Mouse (Mus musculus) retina, adult 2 months (tissue): ENCODE results near the gene Plod1.

ENCODE experiments used
- DNase-seq: peaks from one replicate; pipeline ENCODE4 v3.0.0-alpha.2; 2012; ENCODE audit warnings: low read depth, low spot score

Gene Plod1

GRCm38 (mm10) chr4:147938148-147939096 lies 1.9 kb upstream of the Plod1 start:
- DNase-seq = no peak

- no peak for DNase-seq
These were observed 919 bp upstream of the Plod1 start for GRCm38 (mm10) chr4:147937486-147937885.

GRCm38 (mm10) chr4:147937021-147937420 lies 454 bp upstream of the Plod1 start:
- DNase-seq = no peak

GRCm38 (mm10) chr4:147935904-147936303 lies 663 bp downstream of the Plod1 start:
- no peak for DNase-seq

GRCm38 (mm10) chr4:147934611-147935010 lies 2.0 kb downstream of the Plod1 start:
- no peak for DNase-seq

GRCm38 (mm10) chr4:147934134-147934533 lies 2.4 kb downstream of the Plod1 start:
- no peak for DNase-seq

GRCm38 (mm10) chr4:147930946-147931345 lies 5.6 kb downstream of the Plod1 start:
- no peak for DNase-seq

- no peak for DNase-seq
These were observed 8.0 kb downstream of the Plod1 start for GRCm38 (mm10) chr4:147928540-147928939.

- no peak for DNase-seq
These were observed 8.4 kb downstream of the Plod1 start for GRCm38 (mm10) chr4:147928136-147928535.

GRCm38 (mm10) chr4:147927705-147928104 lies 8.9 kb downstream of the Plod1 start:
- no peak for DNase-seq

- no peak for DNase-seq
These were observed 14.2 kb downstream of the Plod1 start for GRCm38 (mm10) chr4:147922341-147922740.

- no peak for DNase-seq
These were observed 15.6 kb downstream of the Plod1 start for GRCm38 (mm10) chr4:147920973-147921372.

GRCm38 (mm10) chr4:147918459-147919121 lies 18.0 kb downstream of the Plod1 start:
- DNase-seq = no peak

GRCm38 (mm10) chr4:147909486-147909885 lies 27.1 kb downstream of the Plod1 start:
- DNase-seq = no peak

- DNase-seq = no peak
These were observed 30.3 kb downstream of the Plod1 start for GRCm38 (mm10) chr4:147906230-147906629.

GRCm38 (mm10) chr4:147905090-147905659 lies 31.4 kb downstream of the Plod1 start:
- DNase-seq = no peak

GRCm38 (mm10) chr4:147904313-147905089 lies 32.1 kb downstream of the Plod1 start, which contains the start of gene Mfn2:
Gene Mfn2, minus strand, starts transcription at chr4:147904704.
- peak; percentile 83 for DNase-seq

GRCm38 (mm10) chr4:147903601-147904000 lies 33.0 kb downstream of the Plod1 start:
- no peak for DNase-seq

GRCm38 (mm10) chr4:147902906-147903500 lies 33.6 kb downstream of the Plod1 start:
- no peak for DNase-seq

- no peak for DNase-seq
These were observed 36.1 kb downstream of the Plod1 start for GRCm38 (mm10) chr4:147900452-147900851.

GRCm38 (mm10) chr4:147897348-147897747 lies 39.2 kb downstream of the Plod1 start:
- DNase-seq = no peak
